Comparison of ENCODE assay signal across 11 mouse cellular contexts in genomic region chr6:112501156-112501555, GRCm38 (mm10). TPM values are rescaled to one million over a fixed set of nuclear protein-coding genes. Genes with fewer than 3 reads are reported as not detected.
DNase-seq lines count a peak whose midpoint lies in the region; TF ChIP-seq lines count a peak whose summit lies in the region.
"Had no signal": no experiment of that assay in that cellular context is flagged by ENCODE, and none has a peak within 500 bp of the region (broad histone marks: within the 10 kb centered on the region; RNA-seq: fewer than 3 reads in every experiment).

No protein-coding gene starts in this region.

- no peak for TF ChIP-seq CTCF in brain, embryonic 14.5 days (IDR thresholded peaks at IDR 0.05; ENCODE audit: borderline replicate concordance, extremely low read depth, insufficient read depth, insufficient read length)

- TF ChIP-seq POLR2A in brain, embryonic 14.5 days (IDR thresholded peaks at IDR 0.05; ENCODE audit: borderline replicate concordance, extremely low read depth, insufficient read depth, insufficient read length, poor library complexity, severe bottlenecking), result no peak

- peak; percentile 48 to 53 for DNase-seq in cerebellum, postnatal 36 days
- no peak for DNase-seq in cerebellum, adult 9-11 months
- DNase-seq in layer of hippocampus, postnatal 14 days (ENCODE audit: low spot score in 2 of 2), result peak; percentile 28 to 42
- no peak for DNase-seq in layer of hippocampus, adult 18-20 months (ENCODE audit: low spot score in 2 of 2)
- DNase-seq in 416B (ENCODE audit: low read depth), result peak; percentile 66
- DNase-seq in brain, embryonic 14.5 days (ENCODE audit: low read depth), result peak; percentile 8
- DNase-seq in ovary, postnatal 36 days (ENCODE audit: low spot score), result no peak
- no peak for DNase-seq in spleen, adult 12 weeks (ENCODE audit: low spot score)

RNA-seq across cellular contexts. Expression of gene Oxtr, which starts 11.4 kb away (rescaled TPM):
- total RNA-seq in layer of hippocampus, postnatal 14 days (2021), result 10 to 100 TPM in 1 of 2 experiments, 1 to 10 TPM in 1; 8.2 to 10.7 TPM
- total RNA-seq in layer of hippocampus, adult 18-20 months (2021), result 1 to 10 TPM; 6.9 to 7.9 TPM
- 0.53 and 1.1 TPM in 2 replicates for polyA plus RNA-seq in brain, embryonic 14.5 days (2012; rRNA removed)
- polyA plus RNA-seq: CD4-positive, CD25-positive, alpha-beta regulatory T cell, adult 4 months; inflammation-experienced regulatory T-cells, adult 6 months had no signal

RNA-seq across cellular contexts. Expression of gene Cav3, which starts 41.9 kb away (rescaled TPM):
- under 1 TPM; 0.55 to 0.94 TPM for total RNA-seq in layer of hippocampus, postnatal 14 days (2021)
- under 1 TPM; 0.86 to 0.92 TPM for total RNA-seq in layer of hippocampus, adult 18-20 months (2021)
- 0.16 and 0.23 TPM in 2 replicates for polyA plus RNA-seq in brain, embryonic 14.5 days (2012; rRNA removed)
- polyA plus RNA-seq: CD4-positive, CD25-positive, alpha-beta regulatory T cell, adult 4 months; forebrain, embryonic 16.5 days; inflammation-experienced regulatory T-cells, adult 6 months had no signal

Comparison
In these comparisons a context has a peak if more than half of its experiments do, and no peak if none do; other contexts are left out.
1. DNase-seq: peak in cerebellum, postnatal 36 days (2 of 2), layer of hippocampus, postnatal 14 days (2 of 2), 416B (single experiment) and brain, embryonic 14.5 days (single experiment); none in cerebellum, adult 9-11 months (single experiment), layer of hippocampus, adult 18-20 months (0 of 2), ovary, postnatal 36 days (single experiment) and spleen, adult 12 weeks (single experiment).